Mouse (Mus musculus) retina, adult 2 months (tissue): ENCODE data around the gene Amot.

ENCODE experiments used
- DNase-seq: peaks from one replicate; pipeline ENCODE4 v3.0.0-alpha.2; 2012; ENCODE audit warnings: low read depth, low spot score

Gene Amot

DNA sequence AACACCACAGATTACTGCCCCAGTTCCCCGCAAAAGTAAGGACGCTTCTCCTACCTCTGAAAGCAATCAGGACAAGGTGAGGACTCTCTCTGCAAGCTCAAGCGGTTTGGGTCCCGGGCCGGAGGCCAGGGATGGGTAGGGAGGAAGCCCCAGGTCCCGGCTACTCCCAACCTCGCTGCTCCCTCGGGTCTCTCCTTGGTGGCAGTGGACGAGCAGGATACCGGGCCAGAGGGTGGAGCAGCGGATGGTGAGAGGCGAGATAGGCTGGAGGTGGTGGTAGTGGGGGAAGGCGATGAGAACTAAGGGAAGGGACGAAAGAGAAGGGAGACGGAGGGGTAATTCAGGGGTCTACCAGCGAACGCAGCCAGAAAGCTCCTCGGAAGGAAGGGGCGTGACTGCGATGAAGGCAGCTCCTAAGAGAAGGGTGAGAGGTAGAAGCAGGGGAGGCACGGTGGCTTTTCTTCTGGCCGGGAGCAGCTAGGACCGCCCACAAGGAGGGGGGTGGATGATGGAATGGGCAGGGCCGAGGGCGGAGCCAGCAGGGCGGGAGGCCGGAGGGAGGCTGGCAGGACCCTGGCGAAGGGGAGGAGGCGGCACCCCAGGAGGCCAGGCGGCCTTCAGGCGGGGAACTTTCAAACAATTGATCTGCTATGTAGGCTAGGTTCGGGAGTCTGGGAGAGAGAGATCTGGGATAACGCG is at the start of gene Amot:
Gene Amot (minus strand): TSS at position 465 of the 699 bp plus-strand sequence.
- no peak for DNase-seq

DNA sequence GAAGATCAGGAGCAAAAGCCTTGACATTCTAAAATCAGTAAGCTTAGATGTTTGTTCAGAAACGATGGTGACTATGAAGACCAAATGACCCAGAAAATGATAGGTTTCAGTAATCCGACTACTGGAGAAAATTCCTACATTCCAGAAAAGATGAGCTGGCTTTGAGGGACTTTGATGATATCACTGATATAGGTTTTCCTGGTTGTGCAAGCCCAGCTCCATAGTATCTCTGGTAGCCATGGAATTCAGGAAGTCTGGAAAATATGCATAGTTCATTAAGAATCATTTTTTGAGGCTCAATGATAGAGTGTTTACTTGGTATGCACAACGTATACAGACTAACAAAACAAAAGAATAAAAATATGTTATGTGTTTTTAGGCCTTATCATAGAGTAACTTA is 40.1 kb upstream of the Amot start:
- no peak for DNase-seq

DNA sequence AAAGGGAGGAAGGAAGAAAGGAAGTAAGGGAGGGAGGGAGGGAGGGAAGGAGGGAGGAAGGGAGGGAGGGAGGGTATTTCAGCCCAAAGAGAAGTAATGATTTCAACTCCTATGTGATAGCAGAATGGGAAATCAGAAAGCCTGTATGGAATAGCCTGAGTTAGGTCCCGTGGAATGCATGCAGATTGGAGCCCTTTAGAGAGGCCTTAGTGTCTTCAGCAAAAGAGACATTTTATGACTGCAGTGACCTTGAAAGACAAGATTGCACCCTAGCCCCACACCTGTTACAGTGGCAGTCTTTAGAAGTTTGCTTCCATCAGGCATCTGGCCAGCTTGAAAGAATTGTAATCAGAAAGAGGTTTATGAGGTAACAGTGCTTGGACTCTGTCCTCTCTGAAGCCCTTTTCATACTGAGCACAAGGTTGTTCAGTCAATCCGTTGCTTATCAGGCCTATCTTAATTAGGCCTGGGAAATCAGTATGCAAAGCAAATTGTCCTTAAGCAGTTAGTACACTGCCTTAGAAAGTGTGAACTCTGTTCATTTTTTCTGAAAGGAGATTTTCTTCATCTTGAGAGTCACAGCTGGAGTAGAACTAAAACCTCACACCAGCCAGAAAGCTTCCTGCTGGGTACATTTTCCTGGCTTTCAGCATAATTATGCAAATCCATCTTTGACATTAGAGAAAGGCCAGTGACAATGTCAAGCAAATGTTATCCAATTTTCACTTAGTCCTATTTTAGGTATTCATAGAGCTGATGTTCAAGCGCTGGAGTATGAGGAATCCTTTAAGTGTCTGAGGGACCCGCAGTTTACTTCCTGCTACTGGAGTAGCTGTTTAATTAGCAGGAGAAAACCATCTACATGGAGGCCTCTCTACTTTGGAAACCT is 38.9 kb upstream of the Amot start:
- DNase-seq: no peak

DNA sequence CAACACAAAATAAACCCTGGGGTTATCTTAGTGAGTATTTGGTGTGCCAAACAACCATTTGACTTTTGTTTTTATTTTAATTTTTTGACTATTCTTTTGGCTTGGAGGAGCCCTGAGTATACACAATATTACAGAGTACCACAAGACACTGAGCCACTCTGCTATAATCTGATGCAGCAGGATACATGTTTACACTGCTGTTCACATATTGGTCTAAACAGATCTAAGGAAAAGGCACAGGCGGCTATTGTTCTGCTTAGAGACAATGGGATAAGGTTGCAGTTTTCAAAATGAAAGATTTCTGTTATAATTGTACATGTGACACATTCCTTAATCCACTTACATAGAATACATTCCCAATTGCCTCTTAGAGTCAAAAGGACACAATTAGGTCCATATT is 36.1 kb upstream of the Amot start:
- no peak for DNase-seq

- no peak for DNase-seq
Observed at GRCm38 (mm10) chrX:145540321-145540720, 35.3 kb upstream of the Amot start.

DNA sequence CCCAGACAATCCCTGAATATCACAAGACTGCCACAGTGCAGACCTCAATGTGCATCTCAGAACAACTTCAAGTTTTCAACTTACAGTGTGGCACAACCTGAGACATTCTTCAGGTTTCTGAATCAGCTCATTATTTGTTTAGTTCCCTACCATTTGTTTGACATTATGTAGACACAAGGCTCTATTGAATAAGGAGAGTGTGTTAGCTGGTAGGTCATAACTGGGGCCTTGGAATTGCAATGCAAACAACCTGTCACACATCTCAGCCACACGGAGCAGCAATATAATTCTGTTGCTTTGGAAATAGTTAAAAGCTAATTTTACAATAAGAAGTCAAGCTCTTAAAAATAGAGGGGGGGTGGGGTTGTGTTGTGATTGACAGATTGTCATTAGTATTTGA is 24.6 kb upstream of the Amot start:
- no peak for DNase-seq

DNA sequence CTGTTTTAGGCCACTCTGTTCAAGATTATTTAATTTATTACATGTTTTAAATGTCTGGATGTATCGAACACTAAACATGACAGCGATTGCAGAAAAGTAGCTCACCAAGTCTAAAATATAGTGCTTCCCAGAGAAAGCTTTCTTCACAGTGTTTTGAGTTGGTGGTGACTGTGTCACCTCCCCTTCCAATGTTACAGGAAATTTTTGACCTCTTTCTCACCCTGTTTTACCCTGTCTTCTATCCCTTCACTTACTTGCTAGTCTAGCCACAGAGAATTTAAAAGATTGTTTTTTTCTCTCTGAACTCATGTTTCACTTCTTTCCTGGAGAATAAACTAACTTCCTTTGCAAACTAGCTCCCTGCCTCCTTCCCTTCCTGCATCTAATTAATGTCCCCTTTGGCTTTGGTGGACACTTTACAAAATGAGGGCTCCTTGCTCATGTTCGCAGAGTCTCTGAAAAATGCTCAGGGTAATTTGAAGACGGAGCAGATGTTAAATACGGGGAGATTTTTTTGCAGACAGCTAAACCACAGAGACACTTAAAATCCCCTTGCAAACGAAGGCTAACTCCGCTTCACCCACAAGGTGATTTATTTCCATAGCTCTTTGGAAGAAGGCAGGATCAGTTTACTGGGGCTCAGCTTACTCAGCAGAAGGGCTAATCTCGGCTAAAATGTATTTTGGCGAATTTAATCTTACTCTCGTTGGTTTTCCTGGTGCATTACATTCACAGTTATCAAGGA is 11.5 kb upstream of the Amot start:
- DNase-seq: no peak

DNA sequence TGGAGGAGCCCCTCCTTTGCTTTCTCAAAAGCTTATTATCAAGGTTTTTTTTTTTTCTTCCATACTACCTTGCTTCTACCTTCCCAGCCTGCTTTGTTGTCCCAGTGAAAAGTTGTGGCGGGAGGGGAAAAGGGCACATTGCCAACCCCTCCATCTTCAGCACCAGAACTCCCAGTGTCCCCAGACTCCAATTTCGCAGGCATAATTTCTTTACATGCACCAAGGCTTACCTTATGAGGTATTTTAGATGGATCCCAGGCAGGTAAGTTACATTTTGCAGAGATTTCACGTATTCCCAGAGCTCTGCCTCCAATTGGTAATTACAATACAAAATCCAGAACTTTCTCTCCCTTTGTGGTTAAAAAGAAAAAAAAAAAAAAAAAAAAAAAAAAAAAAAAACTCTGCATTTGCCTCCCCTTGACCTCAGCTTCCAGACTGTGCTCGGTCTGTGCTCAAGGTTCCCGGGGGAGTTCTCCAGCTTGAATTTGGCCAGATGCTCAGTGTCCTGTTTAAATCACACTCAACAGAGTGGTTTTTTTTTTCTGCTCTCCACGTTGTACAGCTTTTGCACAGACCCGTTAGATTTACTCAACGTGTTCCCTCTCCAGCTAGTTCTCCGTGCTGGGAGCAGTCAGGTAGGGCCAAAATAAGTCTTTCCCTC is 10.6 kb upstream of the Amot start:
- DNase-seq: no peak

DNA sequence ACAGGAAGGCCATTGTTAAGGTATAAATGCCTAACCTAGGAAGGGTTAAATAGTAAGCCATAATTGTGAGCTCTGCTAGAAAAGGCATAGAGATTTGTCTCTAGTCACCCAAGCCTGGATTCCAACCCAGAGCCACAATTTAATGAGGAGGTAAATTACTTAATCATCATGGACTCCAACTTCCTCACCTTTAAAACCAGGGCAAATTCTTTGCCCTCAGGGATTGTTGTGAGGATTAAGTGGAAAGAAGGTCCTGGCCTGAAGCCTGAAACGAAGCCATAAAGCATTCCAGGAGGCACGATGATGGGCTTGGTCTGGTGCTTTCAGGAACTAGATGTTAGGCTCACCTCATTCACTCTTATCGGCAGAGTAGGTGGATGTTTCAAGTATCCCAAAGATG is 5.7 kb upstream of the Amot start:
- no peak for DNase-seq

DNA sequence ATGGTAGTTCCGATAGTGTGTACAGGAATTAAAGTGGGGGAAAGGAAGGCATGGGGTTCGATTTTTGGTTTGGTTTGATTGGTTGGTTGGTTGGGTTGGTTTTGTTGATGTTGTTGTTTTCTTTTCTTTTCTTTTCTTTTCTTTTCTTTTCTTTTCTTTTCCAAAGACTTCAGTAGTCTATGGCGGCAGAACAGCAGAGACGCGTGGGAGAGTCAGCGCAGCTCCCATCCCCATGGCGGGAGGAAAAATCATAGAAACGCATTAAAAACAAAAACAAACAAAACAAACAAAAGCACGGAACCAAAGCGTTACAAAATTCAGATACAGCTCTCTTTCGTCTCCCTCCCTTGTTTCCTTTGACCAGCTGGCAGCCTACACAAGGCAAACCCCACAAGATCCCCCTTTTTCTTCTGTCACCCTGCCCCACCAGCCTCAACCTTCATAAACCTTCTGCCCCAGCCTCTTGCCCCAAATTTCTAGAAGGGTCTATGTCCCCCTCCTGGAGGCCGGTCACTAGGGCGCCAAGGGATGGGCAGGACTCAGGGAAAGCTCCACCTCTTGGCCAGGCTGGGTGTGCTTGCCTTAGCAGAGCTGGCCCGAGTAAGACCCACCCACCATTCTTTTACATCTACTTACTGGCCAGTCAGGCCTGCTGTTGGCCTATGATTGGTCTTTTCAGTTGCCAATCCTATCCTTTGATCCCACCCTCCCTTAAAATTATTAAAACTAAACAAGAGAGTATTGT is 648 bp upstream of the Amot start:
- no peak for DNase-seq

DNA sequence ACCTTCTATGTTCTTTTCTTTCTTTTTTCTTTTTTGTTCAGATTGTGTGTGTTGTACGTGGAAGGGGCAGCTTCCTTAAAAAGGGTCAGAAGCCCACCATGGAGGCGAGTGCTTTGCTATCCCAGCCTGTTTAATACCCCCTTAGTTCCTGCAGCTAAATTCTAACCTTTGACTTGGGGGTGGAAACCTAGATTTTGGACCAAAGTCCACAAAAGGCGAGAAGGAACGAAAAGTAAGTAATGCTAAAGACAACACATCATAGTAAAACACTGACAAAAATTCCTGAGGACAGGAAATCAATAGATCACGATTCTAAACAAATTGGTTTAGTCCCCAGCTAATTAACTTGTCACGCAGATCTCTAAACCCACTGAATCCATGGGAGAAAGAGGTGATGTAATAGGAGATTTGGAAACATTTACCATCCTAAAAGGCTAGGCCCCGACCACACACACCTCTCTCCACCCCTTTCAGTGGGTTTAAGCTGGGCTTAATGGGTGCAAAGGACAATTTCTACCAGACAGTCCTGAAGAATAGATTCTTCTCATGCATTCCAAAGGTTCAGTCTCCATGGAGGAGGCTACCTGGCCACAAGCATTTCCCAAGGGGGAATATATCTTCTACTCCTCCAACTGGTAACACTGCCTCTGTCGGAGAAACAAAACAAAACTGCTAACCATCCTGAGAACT is 3.2 kb downstream of the Amot start:
- no peak for DNase-seq

GRCm38 (mm10) chrX:145499101-145499500 is 5.9 kb downstream of the Amot start:
- no peak for DNase-seq

DNA sequence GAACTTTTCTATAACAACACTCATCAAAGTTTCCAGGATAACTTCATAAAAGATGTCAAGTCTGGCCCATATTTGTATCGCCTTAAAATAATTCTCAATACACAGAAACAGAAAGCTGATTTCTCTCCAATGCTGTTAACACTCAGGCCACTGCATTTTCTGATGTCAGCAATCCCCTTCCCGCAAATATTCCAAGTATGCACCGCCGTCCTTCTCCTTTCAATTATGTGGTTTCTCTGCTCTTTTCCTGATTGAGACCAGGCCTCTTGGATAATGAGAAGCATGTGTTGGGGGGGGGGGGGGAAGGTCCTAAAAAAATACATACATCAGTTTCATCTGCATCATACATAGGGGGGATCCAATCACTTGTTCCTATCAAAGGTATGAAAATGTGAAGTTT is 6.3 kb downstream of the Amot start:
- no peak for DNase-seq

- DNase-seq: no peak
Observed at GRCm38 (mm10) chrX:145497486-145497885, 7.5 kb downstream of the Amot start.

GRCm38 (mm10) chrX:145495381-145495780 is 9.6 kb downstream of the Amot start:
- no peak for DNase-seq

- no peak for DNase-seq
Observed at GRCm38 (mm10) chrX:145490821-145491220, 14.2 kb downstream of the Amot start.

DNA sequence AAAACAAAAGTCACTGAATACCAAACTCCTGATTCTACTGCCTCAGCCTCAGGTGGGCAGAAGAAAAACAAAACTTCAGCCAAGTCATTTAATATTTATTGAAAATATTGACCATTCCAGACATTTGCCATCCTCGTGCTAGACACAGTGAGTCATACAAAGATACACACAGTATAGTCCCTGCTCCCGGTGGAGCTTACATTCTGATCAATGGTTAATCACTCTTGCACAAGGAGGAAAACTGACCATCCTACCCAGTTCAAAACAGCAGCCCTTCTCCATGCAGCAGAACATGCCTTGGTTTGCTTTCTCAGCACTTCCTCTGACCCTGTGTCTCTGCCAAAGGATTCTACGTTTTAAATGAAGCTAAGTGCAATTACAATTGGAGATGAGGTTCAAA is 14.6 kb downstream of the Amot start:
- no peak for DNase-seq

GRCm38 (mm10) chrX:145489950-145490349 is 15.0 kb downstream of the Amot start:
- DNase-seq: no peak

DNA sequence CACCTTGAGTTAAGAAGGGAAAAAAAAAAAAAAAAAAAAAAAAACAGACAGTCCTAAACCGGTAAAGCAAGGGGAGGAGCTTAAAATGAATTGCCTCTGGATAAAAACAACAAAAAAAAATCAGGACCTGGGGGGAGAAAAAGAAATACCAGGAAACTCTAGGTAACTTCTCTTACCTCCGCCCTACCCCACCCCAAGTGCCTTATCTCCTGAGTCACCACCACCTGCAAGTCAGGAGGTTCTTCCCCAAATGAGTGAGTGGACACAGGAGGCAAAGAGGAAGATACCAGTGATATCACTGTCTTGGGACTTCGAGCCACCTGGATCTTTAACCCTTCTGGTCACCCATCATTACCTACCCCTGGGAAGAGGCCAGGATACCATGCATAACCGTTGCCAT is 19.5 kb downstream of the Amot start:
- DNase-seq: no peak

DNA sequence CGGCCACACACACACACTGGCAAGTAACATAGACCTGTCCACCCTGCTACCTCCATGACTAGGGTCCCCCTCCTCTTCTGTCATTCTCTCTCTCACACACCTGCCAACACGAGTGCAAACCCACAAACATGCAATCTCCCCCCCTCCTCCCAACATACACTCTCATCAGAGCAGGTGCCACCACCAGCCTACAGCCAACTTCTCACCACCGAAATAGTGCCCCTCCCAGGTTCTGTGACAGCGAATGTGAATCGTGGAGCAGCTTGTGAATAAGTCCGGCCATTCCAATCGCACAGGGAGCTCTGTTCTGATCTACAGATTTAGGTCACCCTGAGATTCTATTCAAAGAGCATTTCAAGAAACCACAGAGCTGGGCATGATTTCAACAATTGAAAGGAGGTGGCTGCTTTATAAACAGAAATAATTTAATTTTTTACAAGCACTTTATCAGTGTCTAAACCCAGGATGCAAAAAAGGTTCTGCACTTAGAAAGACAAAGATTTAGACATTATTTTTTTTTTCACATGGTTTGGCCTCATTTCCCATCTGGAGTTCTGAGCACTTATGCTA is 21.4 kb downstream of the Amot start:
- DNase-seq: no peak
